Mouse (Mus musculus): ENCODE measurements around the gene Phlpp1.

GRCm38 (mm10) chr1:106269337-106269736 is 97.8 kb downstream of the Phlpp1 start:
- TF ChIP-seq POLR2A (IDR thresholded peaks at IDR 0.05; ENCODE audit: extremely low read depth, insufficient read depth, low read length) (no peak), CTCF (IDR thresholded peaks at IDR 0.05; ENCODE audit: extremely low read depth, insufficient read depth, low read length) (no peak)

Measured in cortical plate, adult 2 months (tissue).